Mouse (Mus musculus): ENCODE results near the gene Aasdh. TPM values are rescaled to one million over a fixed set of nuclear protein-coding genes. Genes with fewer than 3 reads are reported as not detected.
A peak's percentile ranks its signal among the peaks of the same experiment; 100 is the strongest.

Aasdh gene
- polyA plus RNA-seq (2016; fragmentation: Nextera tagmentation; extraction: Ambion mirVana): 18.0 and 22.4 TPM in 2 replicates

DNA sequence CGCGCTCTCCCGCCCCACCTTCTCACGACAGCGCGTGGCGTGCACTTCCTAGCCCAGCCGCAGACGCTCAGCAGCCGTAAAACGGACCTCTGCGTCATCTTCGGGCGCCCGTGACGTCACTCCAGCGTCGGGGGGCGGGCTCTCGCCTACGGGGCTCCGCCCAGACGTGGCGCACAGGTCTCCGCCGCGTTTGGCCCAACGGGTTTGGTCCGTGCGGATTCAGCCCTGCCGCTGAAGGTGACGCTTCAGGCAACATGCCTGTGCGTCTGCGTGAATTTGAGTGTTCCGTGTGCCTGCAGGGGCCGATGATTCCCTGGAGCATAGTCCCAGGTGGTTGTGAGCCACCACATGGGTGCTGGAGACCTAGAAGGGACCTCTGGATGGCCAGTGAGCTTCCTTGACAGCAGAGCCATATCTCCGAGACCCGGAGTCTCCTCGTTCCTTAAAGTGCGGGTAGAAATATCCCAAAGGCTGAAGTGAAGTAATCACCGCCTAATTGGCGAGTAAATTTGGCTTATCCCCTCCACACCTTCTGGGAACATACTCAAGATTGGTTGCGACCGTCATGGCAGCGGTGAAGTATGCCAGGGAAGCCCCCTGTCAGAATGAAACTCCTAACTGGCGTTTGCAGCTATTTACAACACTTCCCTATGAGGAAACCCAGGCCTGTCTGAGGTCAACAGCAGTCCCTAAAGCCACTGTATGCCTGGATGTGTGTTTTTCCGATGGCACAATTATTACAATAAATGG is at the start of gene Aasdh:
Gene Aasdh (minus strand): TSS at position 110 of the 750 bp plus-strand sequence.
- Histone ChIP-seq H3K4me3 (peak within 1 kb of the TSS; percentile 68), H3K9me3 (replicated peaks) (no peaks in the 10 kb centered on the region), H3K4me2 (replicated peaks) (peak within 1 kb of the TSS; percentile 71), H3K4me1 (peaks cover 10% of the 10 kb centered on the region), H3K36me3 (no peaks in the 10 kb centered on the region), H3K27me3 (no peaks in the 10 kb centered on the region), H3K9ac (peak within 1 kb of the TSS; percentile 82), H3K27ac (peak within 1 kb of the TSS; percentile 86)
- under 1% methylated on average over 47 of the region's 47 CpGs for WGBS
- peak; percentile 99 for ATAC-seq (ENCODE audit: low FRiP score)

DNA sequence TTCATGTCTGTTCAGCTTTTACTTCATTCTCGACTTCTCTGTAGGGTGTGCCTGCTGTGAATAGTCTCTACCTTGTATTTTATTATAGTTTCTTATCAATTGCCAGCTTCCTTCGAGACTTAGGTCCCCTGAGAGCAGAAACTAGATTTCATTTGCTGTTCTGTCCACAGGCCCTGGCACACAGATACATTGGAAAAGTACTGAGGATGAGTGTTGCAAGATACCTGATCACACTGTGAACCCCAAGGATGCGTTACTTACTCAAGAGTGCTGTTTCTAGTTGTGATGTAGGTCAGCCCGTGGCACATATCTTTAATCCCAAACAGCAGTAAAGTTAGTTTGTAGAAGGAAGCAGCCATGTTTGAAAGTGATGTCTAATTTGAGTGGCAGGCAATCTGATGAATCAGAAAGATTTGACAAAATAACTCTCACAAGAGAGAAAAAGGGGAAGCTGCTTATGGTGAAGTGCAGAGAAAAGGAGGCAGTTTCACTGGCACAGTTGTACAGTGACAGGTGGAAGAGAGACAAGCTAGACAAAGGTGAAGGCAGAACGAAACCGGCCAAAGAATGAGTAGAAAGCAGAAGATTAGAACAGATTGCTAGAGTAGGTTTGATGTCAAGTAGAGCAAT is 49.1 kb upstream of the Aasdh start:
- no peak for ATAC-seq (ENCODE audit: low FRiP score)
- peaks cover 31% of the 10 kb centered on the region for H3K36me3 ChIP-seq
- no peaks in the 10 kb centered on the region for H3K27me3 ChIP-seq
- H3K9ac ChIP-seq: no peak overlapping the region
- WGBS: 89% methylated on average over 6 of the region's 6 CpGs
- H3K4me1 ChIP-seq: peaks cover 28% of the 10 kb centered on the region
- H3K4me2 ChIP-seq (replicated peaks): no peak overlapping the region
- no peaks in the 10 kb centered on the region for H3K9me3 ChIP-seq (replicated peaks)
- no peak overlapping the region for H3K27ac ChIP-seq
- H3K4me3 ChIP-seq: no peak overlapping the region

DNA sequence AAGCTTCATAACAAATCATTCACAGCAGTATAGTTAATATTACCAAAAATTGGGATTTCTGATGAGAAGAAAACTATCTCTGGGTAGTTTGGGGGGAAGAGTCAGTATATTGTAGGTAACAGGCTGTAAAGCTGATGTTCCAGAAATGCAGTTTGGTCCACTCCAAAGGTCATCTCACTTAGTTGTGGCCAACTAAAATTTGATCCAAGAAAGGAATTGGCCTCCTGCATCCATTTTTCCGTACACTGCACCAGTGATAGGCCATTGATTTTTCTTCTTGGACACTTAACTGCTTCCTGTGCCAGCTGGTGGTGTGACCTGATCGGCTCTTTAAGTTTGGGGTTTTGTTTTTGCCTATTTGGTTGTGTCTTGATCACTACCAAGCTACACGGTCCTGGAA is 48.5 kb upstream of the Aasdh start:
- WGBS: 75% methylated on average over 3 of the region's 3 CpGs
- ATAC-seq (ENCODE audit: low FRiP score): no peak
- Histone ChIP-seq H3K9ac (no peak overlapping the region), H3K9me3 (replicated peaks) (no peaks in the 10 kb centered on the region), H3K27ac (no peak overlapping the region), H3K4me2 (replicated peaks) (no peak overlapping the region), H3K36me3 (peaks cover 27% of the 10 kb centered on the region), H3K4me3 (no peak overlapping the region), H3K27me3 (no peaks in the 10 kb centered on the region), H3K4me1 (peaks cover 28% of the 10 kb centered on the region)

DNA sequence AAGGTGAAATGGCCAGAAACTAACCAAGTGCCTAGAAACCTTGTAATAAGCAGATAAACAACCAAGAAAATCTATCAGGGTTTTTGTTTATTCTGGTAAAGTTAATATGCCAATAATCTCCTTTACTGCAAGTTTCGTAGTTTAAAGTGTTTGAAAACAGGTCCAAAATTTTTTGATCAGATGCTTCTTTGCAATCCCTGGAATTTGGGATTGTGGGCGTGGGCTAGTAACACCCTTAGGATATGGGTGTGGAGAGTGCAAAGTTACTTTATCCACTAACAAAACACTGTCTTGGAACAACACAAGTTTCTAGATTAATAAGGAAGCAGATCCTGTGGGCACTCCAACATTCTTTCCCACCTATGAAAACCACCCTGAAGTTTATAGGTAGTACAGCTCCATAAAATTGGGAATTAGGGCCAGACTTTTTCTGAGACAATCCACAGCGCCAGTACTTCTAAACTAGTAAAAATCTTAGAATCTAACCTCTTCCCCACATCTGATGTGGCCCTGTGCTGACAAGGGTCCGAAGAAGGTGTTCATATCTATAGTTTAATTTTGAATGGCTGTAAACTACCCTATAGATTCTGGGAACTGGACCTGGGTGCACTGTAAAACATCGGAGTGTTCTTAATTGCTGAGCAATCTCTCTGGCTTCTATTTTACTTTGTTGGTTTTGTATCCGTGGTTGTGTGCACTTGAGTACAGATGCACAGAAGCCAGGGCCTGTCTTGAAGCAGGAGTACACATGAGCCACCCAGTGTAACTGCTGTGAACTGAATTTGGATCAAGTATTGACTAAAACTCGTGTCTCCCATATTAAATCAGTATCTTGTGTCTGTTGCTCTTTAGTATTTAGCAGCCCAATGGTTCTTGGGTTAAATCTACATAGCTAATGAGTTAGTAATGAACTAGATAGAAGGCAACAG is 47.1 kb upstream of the Aasdh start:
- Histone ChIP-seq H3K9me3 (replicated peaks) (no peaks in the 10 kb centered on the region), H3K27ac (peak overlapping the region; percentile 82; the same call in 1 of the 2 replicates), H3K4me1 (peaks cover 28% of the 10 kb centered on the region), H3K27me3 (no peaks in the 10 kb centered on the region), H3K36me3 (peaks cover 13% of the 10 kb centered on the region), H3K9ac (peak overlapping the region; percentile 79), H3K4me2 (replicated peaks) (peak overlapping the region; percentile 93), H3K4me3 (peak overlapping the region; percentile 71)
- WGBS: 23% methylated on average over 7 of the region's 7 CpGs
- no peak for ATAC-seq (ENCODE audit: low FRiP score)

DNA sequence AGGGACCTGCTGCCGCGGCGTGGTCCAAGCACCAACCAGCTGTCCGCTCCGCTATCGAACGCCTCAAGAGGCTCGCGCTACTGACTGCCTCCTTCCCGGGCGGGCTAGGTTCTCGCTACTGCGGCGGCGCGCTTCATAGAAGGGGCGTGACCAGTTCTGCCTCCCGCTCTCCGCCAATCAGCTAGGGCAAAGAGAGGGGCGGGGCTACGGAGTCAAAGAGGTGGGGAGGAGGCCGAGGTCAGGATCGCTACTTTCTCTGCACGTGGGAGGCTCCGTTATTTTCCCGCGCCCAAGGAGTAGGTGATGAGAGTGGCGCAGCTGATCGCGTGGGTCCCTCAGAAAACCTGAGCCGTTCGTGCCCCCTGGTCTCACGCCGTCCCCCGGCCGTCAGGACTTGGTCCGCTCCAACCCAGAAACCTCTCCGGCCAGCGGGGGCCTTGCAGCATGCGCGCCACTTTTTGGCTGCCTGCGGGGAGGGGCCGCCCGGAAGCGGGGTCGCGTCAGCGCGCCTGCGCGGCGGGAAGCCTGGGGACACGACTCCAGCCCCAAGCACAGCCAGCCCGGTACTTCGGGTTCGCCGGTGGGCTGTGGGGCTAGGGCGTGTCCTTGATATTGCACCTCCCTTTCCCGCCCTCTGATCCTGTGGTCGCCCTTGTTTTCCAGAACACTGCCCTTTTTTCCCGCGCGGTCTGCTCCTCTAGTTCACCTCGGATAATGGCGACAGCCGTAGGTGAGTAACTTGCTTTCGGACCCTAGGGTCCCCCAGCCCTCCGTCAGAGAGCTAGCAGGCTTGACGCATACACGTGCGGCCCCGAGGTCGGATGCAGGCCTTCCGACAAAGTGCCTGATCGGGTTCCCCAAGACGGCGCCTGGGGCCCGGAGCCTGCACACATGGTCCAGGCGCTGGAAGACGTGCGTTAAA is 46.1 kb upstream of the Aasdh start, which contains the start of the genes Paics and Ppat:
Gene Paics (plus strand): TSS at position 202 of the 922 bp plus-strand sequence.
Gene Ppat (minus strand): TSS at position 473 of the 922 bp plus-strand sequence.
- WGBS: under 1% methylated on average over 81 of the region's 81 CpGs
- Histone ChIP-seq H3K27ac (peak within 1 kb of the TSS; percentile 82), H3K4me2 (replicated peaks) (peak within 1 kb of the TSS; percentile 93), H3K9me3 (replicated peaks) (no peaks in the 10 kb centered on the region), H3K4me1 (peaks cover 29% of the 10 kb centered on the region), H3K36me3 (peaks cover 3% of the 10 kb centered on the region), H3K9ac (peak within 1 kb of the TSS; percentile 79), H3K4me3 (peak within 1 kb of the TSS; percentile 71), H3K27me3 (no peaks in the 10 kb centered on the region)
- ATAC-seq (ENCODE audit: low FRiP score): peak; percentile 98

DNA sequence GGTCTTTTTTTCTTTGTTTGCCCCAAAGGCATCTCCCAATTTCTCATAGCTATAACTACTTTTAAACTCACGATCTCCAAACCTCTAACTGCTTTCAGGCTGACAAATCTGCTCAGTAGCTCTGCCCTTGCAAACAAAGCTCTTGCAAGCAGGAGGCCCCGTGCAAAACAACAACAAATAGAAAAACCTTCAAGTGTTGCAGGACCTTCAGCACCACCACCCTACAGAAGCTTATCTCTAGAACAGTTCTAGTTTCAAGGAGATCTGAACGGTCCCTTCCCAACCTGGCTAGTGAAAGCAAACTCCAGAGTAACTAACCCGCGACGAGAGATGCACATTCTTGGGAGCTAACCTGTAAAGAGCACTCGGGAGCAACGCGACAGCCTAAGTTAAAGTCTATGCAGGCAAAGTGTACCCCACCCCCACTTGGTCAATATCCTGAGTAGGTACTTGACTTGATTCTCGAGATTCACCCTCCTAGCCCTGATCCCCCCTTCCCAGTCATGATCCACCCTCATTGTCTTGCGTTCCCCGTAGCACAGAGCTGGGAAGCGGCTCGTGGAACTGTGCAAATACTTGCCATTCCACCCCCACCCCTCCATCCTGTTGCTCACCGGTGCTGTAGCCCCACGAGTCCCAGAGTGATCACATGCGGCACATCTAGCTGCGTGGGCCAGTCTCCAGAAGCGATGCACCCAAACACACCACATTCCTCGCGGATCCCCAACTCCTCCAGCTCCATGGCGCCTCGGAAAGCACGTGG is 45.2 kb upstream of the Aasdh start:
- ATAC-seq (ENCODE audit: low FRiP score): peak; percentile 56; the same call in 1 of the 2 replicates
- H3K9me3 ChIP-seq (replicated peaks): no peaks in the 10 kb centered on the region
- no peaks in the 10 kb centered on the region for H3K27me3 ChIP-seq
- H3K4me1 ChIP-seq: peaks cover 32% of the 10 kb centered on the region
- H3K27ac ChIP-seq: peak overlapping the region; percentile 82
- peak overlapping the region; percentile 93 for H3K4me2 ChIP-seq (replicated peaks)
- H3K9ac ChIP-seq: peak overlapping the region; percentile 79
- under 1% methylated on average over 24 of the region's 24 CpGs for WGBS
- H3K4me3 ChIP-seq: peak overlapping the region; percentile 71
- H3K36me3 ChIP-seq: no peaks in the 10 kb centered on the region; the same call in 1 of the 2 replicates

DNA sequence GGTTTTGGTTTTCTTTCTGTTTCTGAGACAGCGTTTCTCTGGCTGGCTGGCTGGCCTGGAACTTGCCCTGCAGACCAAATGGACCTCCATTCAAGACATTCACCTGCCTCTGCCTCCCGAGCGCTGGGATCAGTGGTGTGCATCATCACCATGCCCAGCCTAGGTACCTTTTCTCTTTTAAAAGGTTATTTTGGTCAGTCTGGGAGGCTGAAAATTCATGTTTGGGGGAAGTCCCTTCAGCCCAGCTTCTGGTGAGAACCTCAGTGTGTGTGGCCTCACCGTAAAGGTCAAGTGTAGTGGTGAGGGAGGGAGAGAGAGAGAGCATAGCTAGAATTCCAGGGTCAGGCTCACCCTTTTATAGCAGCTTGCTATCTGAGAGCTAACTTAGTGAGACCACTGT is 42.4 kb upstream of the Aasdh start:
- Histone ChIP-seq H3K27me3 (no peaks in the 10 kb centered on the region), H3K4me1 (peaks cover 22% of the 10 kb centered on the region), H3K4me2 (replicated peaks) (no peak overlapping the region), H3K27ac (no peak overlapping the region), H3K4me3 (no peak overlapping the region), H3K36me3 (no peaks in the 10 kb centered on the region; the same call in 1 of the 2 replicates), H3K9ac (no peak overlapping the region), H3K9me3 (replicated peaks) (no peaks in the 10 kb centered on the region)
- ATAC-seq (ENCODE audit: low FRiP score): no peak
- WGBS: 95% methylated on average over 4 of the region's 4 CpGs

DNA sequence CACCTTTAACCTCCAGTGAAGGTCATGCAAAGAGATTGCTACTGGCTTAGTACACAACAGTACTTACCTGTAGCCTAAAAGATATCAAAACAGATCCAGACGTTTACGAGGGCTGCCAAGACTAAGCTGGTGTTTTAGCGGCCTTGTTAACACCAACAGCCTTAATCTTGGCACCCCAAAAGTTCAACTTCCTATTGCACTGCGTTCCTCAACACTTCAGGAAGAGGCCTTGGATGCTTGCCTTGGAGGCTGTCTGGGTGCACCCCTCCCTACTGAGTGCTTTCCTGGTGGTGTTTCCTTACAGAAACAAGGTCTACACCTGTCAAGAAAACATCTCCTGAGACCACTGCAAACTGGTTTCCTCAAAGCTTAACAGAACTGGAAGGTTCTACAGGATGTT is 41.8 kb upstream of the Aasdh start:
- H3K9ac ChIP-seq: no peak overlapping the region
- H3K27me3 ChIP-seq: no peaks in the 10 kb centered on the region
- H3K36me3 ChIP-seq: no peaks in the 10 kb centered on the region; the same call in 1 of the 2 replicates
- H3K4me3 ChIP-seq: no peak overlapping the region
- no peak for ATAC-seq (ENCODE audit: low FRiP score)
- no peaks in the 10 kb centered on the region for H3K9me3 ChIP-seq (replicated peaks)
- no peak overlapping the region for H3K4me2 ChIP-seq (replicated peaks)
- peaks cover 16% of the 10 kb centered on the region for H3K4me1 ChIP-seq
- no peak overlapping the region for H3K27ac ChIP-seq
- 92% methylated on average over 4 of the region's 4 CpGs for WGBS

DNA sequence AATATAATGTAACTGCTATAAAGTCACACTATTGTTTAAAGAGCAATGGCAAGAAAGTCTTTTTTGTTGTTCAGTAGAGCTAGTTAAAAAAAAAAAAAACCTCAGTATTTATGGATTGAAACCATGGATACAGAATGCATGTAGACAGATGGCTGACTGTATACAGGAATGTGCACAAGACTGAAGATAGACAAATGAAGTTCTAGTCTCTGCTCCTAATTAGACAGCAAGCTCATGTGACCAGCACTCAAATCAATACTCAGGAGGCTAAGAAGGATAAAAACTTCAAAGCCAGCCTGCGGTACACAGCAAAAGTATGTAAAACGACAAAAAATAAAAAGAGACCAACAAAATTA is 40.3 kb upstream of the Aasdh start:
- no peak overlapping the region for H3K27ac ChIP-seq

DNA sequence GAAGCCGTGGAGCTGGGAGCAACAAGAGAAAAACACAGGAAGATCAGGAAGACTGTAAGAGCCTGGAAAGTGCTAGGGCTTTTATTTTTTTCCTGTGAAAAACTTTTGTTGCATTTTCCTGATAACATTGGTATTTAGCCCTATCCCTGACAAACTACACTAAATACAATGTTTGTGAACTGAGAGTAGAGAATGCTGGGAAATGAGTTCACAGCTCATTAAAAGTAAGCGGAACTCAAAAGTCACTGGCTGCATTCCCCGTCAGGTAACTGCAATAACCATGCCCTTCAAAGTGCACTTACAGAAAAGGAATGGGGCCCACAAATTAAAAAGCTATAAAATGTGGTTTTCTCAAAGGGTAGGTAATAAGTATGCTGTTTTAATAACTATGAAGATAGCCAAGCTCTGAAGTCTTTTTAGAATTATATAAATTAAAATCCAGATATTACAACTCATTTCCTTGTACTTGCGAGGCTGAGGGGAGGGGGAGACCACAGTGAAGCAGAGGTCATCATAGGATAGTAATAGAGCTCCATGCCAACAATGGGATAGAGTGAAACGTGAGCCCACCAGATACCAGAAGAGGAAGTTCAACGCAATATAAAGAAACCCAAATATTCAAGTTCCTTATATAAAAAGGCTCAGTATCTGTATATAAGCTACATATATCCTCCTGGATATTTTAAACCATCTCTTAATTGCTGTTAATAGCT is 39.8 kb upstream of the Aasdh start:
- Histone ChIP-seq H3K9ac (no peak overlapping the region), H3K4me2 (replicated peaks) (no peak overlapping the region), H3K36me3 (no peaks in the 10 kb centered on the region; the same call in 1 of the 2 replicates), H3K27me3 (no peaks in the 10 kb centered on the region), H3K4me3 (no peak overlapping the region), H3K27ac (no peak overlapping the region), H3K9me3 (replicated peaks) (no peaks in the 10 kb centered on the region), H3K4me1 (peaks cover 10% of the 10 kb centered on the region)
- no peak for ATAC-seq (ENCODE audit: low FRiP score)
- 82% methylated on average over 6 of the region's 6 CpGs for WGBS

More for the DNA sequence above, 40.3 kb upstream of the Aasdh start:
- H3K27me3 ChIP-seq: no peaks in the 10 kb centered on the region
- H3K4me3 ChIP-seq: no peak overlapping the region
- no peak for ATAC-seq (ENCODE audit: low FRiP score)
- WGBS: 86% methylated on average over 2 of the region's 2 CpGs
- H3K9ac ChIP-seq: no peak overlapping the region
- no peaks in the 10 kb centered on the region; the same call in 1 of the 2 replicates for H3K36me3 ChIP-seq
- H3K4me1 ChIP-seq: peaks cover 15% of the 10 kb centered on the region
- no peak overlapping the region for H3K4me2 ChIP-seq (replicated peaks)
- no peaks in the 10 kb centered on the region for H3K9me3 ChIP-seq (replicated peaks)
